Mouse (Mus musculus) spleen, adult 2 months (tissue): ENCODE measurements around the gene Gm11213.

ENCODE experiments used
- CTCF ChIP-seq: fragments of 200-500 bp; IDR thresholded peaks from 2 replicates; pipeline ENCODE4 v1.5.1; 2011; ENCODE audit warnings: mild to moderate bottlenecking, inconsistent platforms; ENCODE audit not compliant: insufficient read depth, insufficient read length, insufficient replicate concordance; ENCODE audit errors: extremely low read depth
- POLR2A ChIP-seq: fragments of 200-500 bp; IDR thresholded peaks from 2 replicates; pipeline ENCODE4 v1.6.1; 2011; ENCODE audit warnings: low read depth, low read length, inconsistent platforms

DNA sequence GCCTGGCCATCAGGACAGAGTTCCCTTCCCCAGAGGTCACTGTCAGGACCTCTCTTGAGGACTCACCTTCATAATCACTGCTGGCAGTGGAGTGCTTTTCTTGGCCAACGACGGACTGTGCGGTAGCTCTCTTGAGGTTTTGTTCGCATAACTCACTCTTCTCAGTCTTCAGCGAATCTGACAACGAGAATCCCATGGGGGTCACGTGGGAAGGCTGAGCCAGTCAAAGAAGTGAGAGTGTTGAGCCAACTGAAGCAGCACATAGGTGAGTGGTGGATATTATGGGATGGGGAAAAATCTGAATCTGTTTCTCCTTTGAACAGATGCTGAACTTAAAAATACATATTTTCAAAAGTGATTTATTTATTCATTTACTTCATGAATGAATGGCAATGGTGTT, 3.3 kb upstream of the Gm11213 start:
- TF ChIP-seq CTCF (no peak), POLR2A (no peak)
